Mouse (Mus musculus): ENCODE results near the gene 1700034I23Rik. TPM values are rescaled to one million over a fixed set of nuclear protein-coding genes. Genes with fewer than 3 reads are reported as not detected.
"Not testable (repeated sequence)": the region's sequence is repeated elsewhere in the genome, so short reads cannot be mapped to it uniquely, and the experiment has no call there.

The 1700034I23Rik gene
- polyA plus RNA-seq, 1 experiment from 2014 or later, result not detected

DNA sequence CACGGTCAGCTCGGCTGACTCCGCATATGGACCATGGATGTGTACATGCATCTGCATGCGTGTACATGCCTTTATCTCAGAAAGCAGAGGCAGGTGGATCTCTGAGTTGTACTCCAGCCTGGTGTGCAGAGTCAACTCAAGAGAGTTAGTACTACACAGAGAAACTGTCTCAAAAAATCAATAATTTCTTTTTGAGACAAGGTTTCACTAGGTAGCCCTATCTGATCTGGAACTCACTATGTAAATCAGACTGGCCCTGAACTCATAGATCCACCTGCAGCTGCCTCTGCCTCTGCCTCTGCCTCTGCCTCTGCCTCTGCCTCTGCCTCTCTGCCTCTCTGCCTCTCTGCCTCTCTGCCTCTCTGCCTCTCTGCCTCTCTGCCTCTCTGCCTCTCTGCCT is 36.2 kb upstream of the 1700034I23Rik start:
- 97% methylated on average over 4 of the region's 4 CpGs for WGBS
- H3K9ac ChIP-seq (ENCODE audit: low read depth, low read length), result no peak overlapping the region
- no peaks in the 10 kb centered on the region for H3K9me3 ChIP-seq (replicated peaks; ENCODE audit: low read length)
- no peak for ATAC-seq (replicated peaks; ENCODE audit: low FRiP score, low read depth)
- peaks cover 7% of the 10 kb centered on the region; the same call in 1 of the 2 replicates for H3K36me3 ChIP-seq (ENCODE audit: insufficient read depth, low read length)
- H3K4me1 ChIP-seq (replicated peaks; ENCODE audit: insufficient read depth, low read length), result no peaks in the 10 kb centered on the region
- no peak for DNase-seq (ENCODE audit: low spot score)
- H3K4me3 ChIP-seq (replicated peaks; ENCODE audit: low read depth, low read length), result no peak overlapping the region
- no peak for TF ChIP-seq CTCF (IDR thresholded peaks at IDR 0.05; ENCODE audit: low read depth)
- no peak overlapping the region for H3K4me2 ChIP-seq (ENCODE audit: low read length)
- H3K27me3 ChIP-seq (ENCODE audit: insufficient read depth, low read length), result no peaks in the 10 kb centered on the region
- H3K27ac ChIP-seq, result no peak overlapping the region

DNA sequence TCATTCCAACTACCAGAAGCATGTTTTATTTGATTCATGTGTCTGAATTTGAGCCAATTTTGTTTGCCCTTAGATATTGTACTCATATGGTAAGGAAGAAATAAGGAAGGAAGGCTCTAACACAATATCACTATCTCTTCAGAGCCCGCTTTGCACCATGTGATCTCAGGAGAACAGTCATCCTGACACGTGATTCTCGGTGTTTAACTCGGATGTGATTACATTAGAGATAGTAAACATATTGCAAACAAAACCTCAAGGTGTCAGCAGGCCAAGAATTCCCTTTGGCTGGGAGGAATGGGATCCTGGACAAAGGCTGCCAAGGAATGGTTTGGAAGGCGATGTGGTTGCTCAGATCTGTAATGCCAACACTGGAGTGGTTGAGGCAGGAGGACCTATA is 35.8 kb upstream of the 1700034I23Rik start:
- 89% methylated on average over 5 of the region's 5 CpGs for WGBS
- H3K27ac ChIP-seq, result no peak overlapping the region
- no peaks in the 10 kb centered on the region for H3K27me3 ChIP-seq (ENCODE audit: insufficient read depth, low read length)
- H3K9ac ChIP-seq (ENCODE audit: low read depth, low read length), result no peak overlapping the region
- H3K4me2 ChIP-seq (ENCODE audit: low read length), result no peak overlapping the region
- H3K4me3 ChIP-seq (replicated peaks; ENCODE audit: low read depth, low read length), result no peak overlapping the region
- ATAC-seq (replicated peaks; ENCODE audit: low FRiP score, low read depth) (no peak), DNase-seq (ENCODE audit: low spot score) (no peak)
- no peaks in the 10 kb centered on the region for H3K9me3 ChIP-seq (replicated peaks; ENCODE audit: low read length)
- H3K4me1 ChIP-seq (replicated peaks; ENCODE audit: insufficient read depth, low read length), result no peaks in the 10 kb centered on the region
- TF ChIP-seq CTCF (IDR thresholded peaks at IDR 0.05; ENCODE audit: low read depth), result no peak
- H3K36me3 ChIP-seq (ENCODE audit: insufficient read depth, low read length), result peaks cover 11% of the 10 kb centered on the region

DNA sequence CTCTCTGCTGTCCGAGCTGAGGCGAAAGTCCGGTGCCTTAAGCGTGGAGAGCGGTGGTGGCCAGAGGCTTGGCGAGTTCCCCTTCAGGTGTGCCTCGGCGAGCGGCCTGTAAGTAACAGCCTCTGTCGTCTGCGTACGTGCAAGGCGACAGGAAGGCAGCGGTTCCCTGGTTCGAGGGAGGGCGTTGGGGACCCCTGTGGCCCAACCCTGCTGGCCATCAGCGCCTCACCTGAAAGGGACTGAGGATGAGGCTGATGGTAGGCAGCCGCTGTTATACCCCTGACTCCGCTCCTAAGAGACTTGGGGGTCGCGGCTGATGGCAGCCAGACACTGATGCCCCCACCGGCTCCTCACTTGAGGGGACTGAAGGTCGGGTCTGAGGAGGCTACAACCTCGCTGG is 8.0 kb downstream of the 1700034I23Rik start:
- under 1% methylated on average over 16 of the region's 24 CpGs for WGBS
- not testable (repeated sequence) for H3K36me3 ChIP-seq (ENCODE audit: insufficient read depth, low read length); H3K9me3 ChIP-seq (replicated peaks; ENCODE audit: low read length); H3K27me3 ChIP-seq (ENCODE audit: insufficient read depth, low read length); H3K4me1 ChIP-seq (replicated peaks; ENCODE audit: insufficient read depth, low read length); ATAC-seq (replicated peaks; ENCODE audit: low FRiP score, low read depth)
- Histone ChIP-seq H3K4me2 (ENCODE audit: low read length) (peak overlapping the region; percentile 75), H3K9ac (ENCODE audit: low read depth, low read length) (peak overlapping the region; percentile 65), H3K4me3 (replicated peaks; ENCODE audit: low read depth, low read length) (peak overlapping the region; percentile 52), H3K27ac (peak overlapping the region; percentile 75)
- DNase-seq (ENCODE audit: low spot score), result peak; percentile 10

GRCm38 (mm10) chr3:40893816-40894258 is 8.5 kb downstream of the 1700034I23Rik start:
- ATAC-seq (replicated peaks; ENCODE audit: low FRiP score, low read depth) (peak; percentile 100), DNase-seq (ENCODE audit: low spot score) (peak; percentile 98)
- Histone ChIP-seq H3K4me3 (replicated peaks; ENCODE audit: low read depth, low read length) (peak overlapping the region; percentile 52), H3K4me2 (ENCODE audit: low read length) (peak overlapping the region; percentile 54), H3K9ac (ENCODE audit: low read depth, low read length) (peak overlapping the region; percentile 51; the same call in 1 of the 2 replicates), H3K27ac (peak overlapping the region; percentile 79)
- H3K9me3 ChIP-seq (replicated peaks; ENCODE audit: low read length); H3K36me3 ChIP-seq (ENCODE audit: insufficient read depth, low read length); H3K27me3 ChIP-seq (ENCODE audit: insufficient read depth, low read length); H3K4me1 ChIP-seq (replicated peaks; ENCODE audit: insufficient read depth, low read length): not testable (repeated sequence)
- peak; percentile 78 for TF ChIP-seq CTCF (IDR thresholded peaks at IDR 0.05; ENCODE audit: low read depth)
- 0% methylated on average over 35 of the region's 38 CpGs for WGBS

- 94% methylated on average over 3 of the region's 3 CpGs for WGBS
- H3K27me3 ChIP-seq (ENCODE audit: insufficient read depth, low read length); H3K9me3 ChIP-seq (replicated peaks; ENCODE audit: low read length); H3K9ac ChIP-seq (ENCODE audit: low read depth, low read length); H3K4me2 ChIP-seq (ENCODE audit: low read length); ATAC-seq (replicated peaks; ENCODE audit: low FRiP score, low read depth); H3K4me3 ChIP-seq (replicated peaks; ENCODE audit: low read depth, low read length); H3K36me3 ChIP-seq (ENCODE audit: insufficient read depth, low read length); H3K4me1 ChIP-seq (replicated peaks; ENCODE audit: insufficient read depth, low read length); DNase-seq (ENCODE audit: low spot score); H3K27ac ChIP-seq: not testable (repeated sequence)
Measured at GRCm38 (mm10) chr3:40853123-40853738, 49.1 kb downstream of the 1700034I23Rik start.

Other genes with a start within 250 kb of the 1700034I23Rik start
- gene Slc25a31, start 193.7 kb downstream of the 1700034I23Rik start, polyA plus RNA-seq (2015; fragmentation: Nextera tagmentation; extraction: Ambion mirVana), result 0.10 and 0.11 TPM in 2 replicates
- gene Hspa4l, start 158.0 kb downstream of the 1700034I23Rik start, polyA plus RNA-seq (2015; fragmentation: Nextera tagmentation; extraction: Ambion mirVana), result 9.9 and 10.3 TPM in 2 replicates
- 24.7 and 29.7 TPM in 2 replicates for gene Plk4, start 102.5 kb downstream of the 1700034I23Rik start, polyA plus RNA-seq (2015; fragmentation: Nextera tagmentation; extraction: Ambion mirVana)
- gene Mfsd8, start 55.7 kb downstream of the 1700034I23Rik start, polyA plus RNA-seq (2015; fragmentation: Nextera tagmentation; extraction: Ambion mirVana), result 7.2 and 7.6 TPM in 2 replicates
- 6.4 and 7.1 TPM in 2 replicates for gene Abhd18, start 55.6 kb downstream of the 1700034I23Rik start, polyA plus RNA-seq (2015; fragmentation: Nextera tagmentation; extraction: Ambion mirVana)
- gene Larp1b, start 47.3 kb upstream of the 1700034I23Rik start, polyA plus RNA-seq (2015; fragmentation: Nextera tagmentation; extraction: Ambion mirVana), result 25.6 and 26.3 TPM in 2 replicates
- 35.8 and 36.0 TPM in 2 replicates for gene Pgrmc2, start 180.5 kb upstream of the 1700034I23Rik start, polyA plus RNA-seq (2015; fragmentation: Nextera tagmentation; extraction: Ambion mirVana)